Mouse (Mus musculus): ENCODE measurements at regions not wholly inside any gene's neighbourhood (a gene's known extent, or its start where the extent isn't known, plus 50 kb on each side); places are given as distances from the start of the nearest gene placed in this dataset.
A peak's percentile ranks its signal among the peaks of the same experiment; 100 is the strongest.

DNA sequence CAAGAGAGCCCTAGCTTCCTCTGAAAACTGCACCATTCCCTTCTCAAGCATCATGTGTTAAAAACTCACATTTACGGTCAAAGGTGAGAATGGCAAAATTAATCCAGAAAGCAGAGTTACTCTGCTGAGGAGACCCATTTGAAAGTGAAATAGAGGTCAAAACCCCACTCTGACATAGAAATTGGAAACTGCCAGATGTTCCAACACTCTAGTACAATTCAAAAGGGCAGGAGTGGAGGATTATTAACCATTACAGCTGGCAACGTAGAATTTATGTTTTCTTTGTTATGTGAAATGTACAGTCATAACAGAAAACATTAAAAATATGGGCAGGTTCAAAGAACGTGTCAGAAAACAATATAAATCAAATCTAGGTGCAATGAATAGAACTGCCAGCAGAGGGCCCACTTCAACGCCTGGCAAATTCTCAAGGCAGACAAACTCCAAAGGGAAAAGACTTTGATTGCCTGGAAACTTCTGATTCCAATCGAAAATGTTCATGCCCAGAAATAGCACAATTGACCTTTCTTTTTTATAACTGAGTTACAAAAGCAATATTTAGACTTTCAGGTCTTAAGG is 54.2 kb upstream of the Rfpl4b start:
- DNase-seq (ENCODE audit: low spot score), result no peak

DNA sequence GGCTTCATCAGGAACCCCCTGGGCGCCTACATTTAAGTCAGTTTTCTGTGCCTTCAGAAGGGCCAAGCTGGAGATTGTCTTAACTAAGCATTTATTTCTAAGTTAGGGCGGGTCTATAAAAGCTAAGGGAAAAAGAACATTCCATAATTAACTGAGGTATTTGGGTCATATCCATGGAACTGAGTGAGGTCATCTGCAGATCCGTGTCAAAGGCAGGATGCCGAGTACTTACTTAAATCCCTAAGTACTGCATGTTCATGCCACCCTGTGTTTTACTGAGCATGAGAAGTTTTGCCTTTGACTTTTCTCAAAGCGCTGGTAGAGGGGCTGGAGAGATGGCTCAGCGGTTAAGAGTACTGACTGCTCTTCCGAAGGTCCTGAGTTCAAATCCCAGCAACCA is 57.7 kb upstream of the Rfpl4b start:
- no peak for DNase-seq (ENCODE audit: low spot score)

DNA sequence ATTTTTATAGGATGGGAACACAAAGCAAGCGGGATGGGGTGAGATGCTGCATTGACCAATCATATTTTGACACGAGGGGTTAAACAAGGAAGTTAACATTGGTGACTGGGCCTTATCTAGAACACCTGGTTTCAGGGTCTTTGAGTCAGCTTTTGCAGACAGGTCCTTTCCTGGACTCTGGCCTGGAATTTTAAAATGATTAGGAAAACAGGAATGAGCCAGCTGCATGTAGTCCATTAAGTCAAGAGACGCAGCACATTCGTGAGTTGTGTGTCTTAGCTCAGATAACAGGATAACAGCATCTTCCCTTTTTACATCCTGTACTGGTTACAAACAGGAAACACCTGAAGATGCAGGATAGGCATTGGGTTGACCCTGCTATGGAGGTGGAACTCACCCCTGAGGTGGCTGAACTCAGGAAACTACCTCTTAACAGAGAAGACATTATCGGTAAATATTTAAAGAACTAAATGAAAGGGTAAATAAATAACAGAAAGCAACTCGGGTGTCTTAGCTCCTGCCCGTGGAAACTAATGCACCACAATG is 59.1 kb upstream of the Rfpl4b start:
- DNase-seq (ENCODE audit: low spot score), result no peak

DNA sequence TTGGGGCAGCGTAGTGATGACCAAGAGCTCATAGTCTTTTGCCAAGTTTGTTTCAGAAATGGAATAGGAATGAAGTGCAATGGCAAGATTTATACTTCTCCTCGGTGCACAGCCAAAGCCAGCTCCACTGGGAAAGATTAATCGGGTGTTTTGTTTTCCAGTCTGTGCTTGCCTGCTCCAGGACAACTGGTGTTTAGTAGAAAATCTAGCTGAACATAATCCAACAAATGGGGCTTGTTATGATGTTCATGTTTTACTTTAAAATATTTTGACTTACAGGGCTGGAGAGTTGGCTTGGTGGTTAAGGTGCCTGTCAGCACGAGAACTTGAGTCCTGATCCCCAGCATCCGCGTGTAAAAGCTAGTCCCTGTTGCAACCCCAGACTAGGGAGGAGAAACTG is 60.6 kb upstream of the Rfpl4b start:
- no peak for DNase-seq (ENCODE audit: low spot score)

DNA sequence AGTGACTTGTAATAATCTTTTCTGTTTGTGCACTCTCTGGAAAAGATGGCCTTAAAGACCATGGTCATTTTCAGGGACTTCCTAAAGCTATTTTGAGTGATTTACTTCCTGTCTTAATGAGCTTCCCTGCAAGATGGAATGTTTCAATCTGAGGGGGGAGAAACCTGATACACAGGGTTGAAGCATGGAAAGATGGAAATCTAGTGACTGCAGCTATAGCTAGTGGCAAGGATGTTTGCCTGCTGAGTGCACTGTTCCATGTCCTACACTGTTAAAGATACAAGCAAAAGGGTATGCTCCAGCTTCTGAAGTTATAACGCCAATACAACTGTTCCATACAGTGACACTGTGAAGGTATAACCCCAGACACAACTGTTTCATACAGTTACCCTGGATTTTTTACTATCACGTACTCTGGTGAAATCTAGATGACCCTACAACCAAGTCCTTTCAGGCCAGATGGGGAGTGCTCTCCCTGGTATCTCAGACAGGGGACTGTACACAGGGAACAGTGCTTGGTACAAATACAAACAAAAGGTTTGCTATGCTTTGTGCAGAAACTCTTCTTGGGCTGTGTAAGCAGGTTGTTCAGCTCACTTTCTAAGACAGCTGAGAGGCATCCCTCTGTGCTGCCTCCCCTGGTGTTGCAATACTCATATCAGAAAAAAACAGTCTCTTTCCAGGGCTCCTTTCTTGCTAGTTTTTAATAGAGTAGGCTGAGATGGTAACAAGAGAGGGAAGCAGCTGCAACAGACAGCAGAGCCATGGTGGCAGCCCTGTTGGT is 62.4 kb upstream of the Rfpl4b start:
- no peak for DNase-seq (ENCODE audit: low spot score)

DNA sequence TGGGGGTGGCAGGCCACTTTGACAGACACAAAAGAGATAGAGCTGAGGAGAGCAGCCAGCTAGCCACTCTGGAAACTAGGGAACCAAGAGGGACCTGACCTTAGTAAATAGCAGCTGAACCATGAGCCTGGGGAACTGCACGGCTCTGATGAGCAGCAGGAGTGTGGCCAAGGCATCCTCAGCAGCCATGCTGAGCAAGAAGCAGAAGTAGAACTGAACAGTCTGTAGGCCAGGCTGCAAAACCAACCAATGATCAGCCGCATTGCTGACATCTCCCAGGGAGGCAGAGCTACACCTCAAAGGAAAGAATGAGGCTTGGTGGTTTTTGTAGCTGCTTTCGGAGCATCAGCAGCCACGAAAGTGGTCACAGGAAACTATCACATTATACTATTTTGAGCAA is 63.1 kb upstream of the Rfpl4b start:
- no peak for DNase-seq (ENCODE audit: low spot score)

DNA sequence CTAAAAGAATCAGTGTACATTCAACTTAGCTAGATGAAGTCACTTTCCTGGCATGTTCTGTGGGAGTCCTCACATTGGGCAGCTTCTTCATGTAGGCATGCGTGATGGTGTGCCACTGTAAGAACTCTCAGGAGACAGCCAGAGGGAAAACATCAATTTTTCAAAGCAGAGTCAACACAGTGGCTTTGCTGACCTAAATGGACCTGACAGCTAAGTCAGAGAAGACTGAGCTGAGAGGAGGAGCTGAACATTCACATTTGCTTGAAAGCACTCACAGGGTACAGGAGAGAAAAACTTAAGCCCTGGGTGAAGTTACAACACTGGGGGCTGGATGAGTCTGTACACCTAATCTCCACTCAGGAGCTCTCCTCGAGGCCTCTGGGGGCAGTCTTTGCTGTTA is 64.9 kb upstream of the Rfpl4b start:
- no peak for DNase-seq (ENCODE audit: low spot score)

DNA sequence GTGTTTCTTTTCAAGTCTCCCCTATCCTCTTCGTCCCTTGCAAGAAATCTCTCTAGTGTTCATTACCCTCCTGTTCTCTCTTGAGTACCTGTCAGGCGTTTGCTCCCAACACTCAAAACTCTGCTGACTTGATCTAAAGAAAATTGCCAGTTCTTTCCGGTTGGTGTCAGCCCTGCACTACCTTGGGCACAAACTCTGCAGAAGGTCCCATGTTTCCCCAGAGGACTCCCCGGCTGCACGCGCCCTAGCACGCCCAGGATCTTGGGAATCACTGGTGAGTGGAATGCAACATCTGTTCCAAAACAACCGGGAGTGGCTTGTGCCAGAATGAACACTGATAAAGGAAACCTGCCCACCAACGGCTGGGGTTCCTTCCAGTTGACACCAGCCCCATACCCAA is 66.3 kb upstream of the Rfpl4b start:
- no peak for DNase-seq (ENCODE audit: low spot score)

DNA sequence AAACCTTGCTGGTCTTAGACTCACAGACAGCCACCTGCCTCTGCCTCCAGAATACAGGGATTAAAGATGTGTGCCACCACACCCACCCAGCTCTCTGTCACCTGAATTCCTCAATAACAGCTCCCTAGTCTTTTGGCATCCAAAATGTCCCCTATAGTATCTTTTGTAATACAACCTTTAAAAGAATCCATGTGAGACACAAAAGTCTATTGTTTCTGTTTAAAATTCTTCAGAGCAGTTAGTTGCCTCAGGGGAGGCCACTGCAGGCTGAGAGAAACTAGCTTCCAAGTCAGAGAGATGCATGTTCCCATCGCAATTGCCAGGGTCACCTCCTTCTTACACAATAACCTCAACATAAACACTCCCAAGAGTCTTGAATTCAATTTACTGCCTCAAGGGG is 70.6 kb upstream of the Lama4 start:
- DNase-seq (ENCODE audit: low spot score), result no peak

DNA sequence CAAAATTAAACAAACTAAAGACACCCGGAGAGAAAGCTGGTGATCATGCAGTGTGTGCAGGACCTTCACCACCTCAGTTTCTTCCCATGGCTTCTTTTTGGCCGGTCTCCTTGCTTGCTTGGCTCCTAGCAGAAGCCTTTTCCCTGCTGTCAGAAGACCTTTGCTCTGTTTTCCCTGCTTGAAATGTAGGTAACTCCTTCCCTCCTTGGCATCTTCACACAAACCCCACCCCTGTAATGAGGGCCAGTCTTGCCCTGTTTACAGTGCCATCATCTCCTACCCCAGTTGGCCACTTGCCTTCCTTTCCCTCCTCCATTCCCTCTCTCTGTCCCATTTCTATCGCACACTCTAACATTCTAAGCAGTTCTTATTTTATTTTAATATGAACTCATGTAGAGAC is 69.7 kb upstream of the Lama4 start:
- DNase-seq (ENCODE audit: low spot score), result no peak

DNA sequence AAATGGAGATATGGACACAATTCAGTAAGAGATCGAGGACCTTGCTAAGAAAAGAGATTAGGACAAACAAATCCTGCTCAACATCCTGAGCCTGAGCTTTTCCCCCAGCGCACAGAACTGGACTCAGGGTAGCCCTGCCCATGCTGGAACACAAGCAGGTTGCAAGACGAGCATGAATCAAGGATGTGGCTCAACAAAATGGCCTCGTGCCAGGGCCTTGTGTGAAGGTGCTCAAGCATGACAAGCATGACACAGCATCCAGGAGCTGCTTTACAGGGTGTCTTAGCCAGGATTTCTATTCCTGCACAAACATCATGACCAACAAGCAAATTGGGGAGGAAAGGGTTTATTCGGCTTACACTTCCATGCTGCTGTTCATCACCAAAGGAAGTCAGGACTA is 67.7 kb upstream of the Lama4 start:
- no peak for DNase-seq (ENCODE audit: low spot score)

DNA sequence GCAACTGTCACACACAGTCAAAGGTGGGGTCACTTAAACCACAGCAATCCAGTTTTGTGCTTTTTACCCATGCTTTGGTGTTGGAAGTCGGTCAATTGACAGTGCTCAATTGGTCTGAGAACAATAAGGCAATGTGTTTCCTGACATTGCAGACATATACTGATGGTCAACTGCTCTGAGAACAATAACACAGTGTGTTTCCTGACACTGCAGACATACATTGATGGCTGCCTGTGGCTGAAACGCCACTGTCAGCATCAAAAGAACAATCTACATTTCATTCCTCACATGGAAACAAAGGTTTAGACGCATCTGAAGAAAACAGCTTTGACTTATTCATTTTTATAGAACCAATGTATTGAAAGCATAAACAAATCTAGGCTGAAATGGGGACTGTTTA is 59.2 kb upstream of the Lama4 start:
- DNase-seq (ENCODE audit: low spot score), result no peak

DNA sequence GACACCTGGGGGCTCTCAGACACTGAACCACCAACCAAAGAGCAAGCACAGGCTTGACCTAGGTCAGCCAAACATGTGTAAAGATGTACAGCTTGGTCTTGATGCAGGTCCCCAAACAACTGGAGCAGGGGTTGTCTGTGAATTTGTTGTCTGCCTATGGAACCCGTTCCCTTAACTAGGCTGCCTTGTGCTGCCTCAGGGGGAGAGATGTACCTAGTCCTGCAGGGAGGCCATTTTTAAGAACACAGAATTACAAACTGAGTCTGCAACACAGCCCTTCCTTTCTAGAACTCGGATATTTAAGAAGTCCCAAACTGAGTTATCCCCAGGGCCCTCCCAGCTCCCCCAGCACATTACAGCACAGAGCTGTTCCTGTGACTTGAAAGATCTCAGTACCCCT is 57.5 kb upstream of the Lama4 start:
- no peak for DNase-seq (ENCODE audit: low spot score)

DNA sequence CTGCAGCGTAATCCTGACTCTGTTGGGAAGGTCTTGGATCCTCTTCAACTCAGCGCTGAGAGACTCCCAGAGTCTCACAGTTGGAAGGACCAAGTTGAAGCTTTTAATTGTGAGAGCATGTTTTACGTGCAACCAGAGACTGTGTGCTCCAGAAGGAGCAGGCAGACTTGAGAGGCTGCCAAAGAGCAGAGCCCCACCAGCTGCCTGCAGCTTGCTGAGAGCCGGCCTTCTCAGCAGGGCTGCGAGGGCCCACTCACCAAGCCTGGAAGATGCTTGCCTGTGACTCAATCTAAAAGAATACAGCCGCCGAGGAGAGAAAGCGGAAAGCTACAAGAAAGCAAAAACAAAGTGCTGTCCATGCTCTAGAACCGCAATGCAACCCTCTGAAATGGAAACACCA is 57.0 kb upstream of the Lama4 start:
- peak; percentile 18 for DNase-seq (ENCODE audit: low spot score)

DNA sequence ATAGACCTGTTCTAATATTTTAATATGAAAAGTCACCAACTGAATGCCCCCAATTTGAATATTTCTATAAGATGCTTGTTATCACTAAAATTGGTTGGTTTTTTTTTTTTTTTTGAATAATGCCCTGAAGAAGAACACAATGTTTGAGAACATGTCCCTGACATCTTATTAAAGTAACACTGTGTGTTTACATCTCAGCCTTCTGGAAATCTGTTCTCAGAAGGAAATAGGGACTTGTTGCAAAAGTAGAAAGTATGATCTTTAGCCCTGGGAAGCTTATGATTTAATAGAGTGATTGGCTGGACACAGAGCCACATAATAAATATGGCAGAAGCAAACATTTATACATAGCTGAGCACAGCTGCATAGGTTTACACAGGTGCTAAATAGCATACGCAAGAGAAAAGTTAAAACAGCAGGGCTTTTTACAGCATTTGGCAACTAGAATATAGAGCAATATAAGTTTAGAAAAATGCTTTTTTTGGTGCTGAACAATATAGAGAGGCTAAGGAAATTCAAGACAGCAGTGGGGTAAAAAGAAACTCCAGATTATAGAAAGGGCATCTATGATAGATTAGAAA is 56.1 kb upstream of the Lama4 start:
- no peak for DNase-seq (ENCODE audit: low spot score)

DNA sequence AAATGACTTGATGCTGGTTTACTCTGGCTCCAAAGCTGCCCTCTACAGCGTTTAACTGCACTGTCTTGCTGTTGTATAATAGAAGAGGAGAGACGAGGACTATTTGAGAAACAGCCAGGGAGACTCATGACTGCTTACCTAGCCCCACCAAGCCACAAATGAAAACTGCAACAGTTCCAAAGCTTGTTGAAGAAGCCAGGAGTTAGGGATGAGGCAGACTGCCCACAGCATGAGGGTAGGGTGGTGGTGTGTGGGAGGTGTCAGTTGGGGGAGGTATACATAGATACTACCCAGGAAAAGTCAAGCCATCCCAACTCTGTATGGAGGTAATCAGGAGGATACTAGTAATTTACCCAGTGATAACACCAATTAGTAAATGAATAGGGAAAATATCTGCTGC is 55.5 kb upstream of the Lama4 start:
- no peak for DNase-seq (ENCODE audit: low spot score)

DNA sequence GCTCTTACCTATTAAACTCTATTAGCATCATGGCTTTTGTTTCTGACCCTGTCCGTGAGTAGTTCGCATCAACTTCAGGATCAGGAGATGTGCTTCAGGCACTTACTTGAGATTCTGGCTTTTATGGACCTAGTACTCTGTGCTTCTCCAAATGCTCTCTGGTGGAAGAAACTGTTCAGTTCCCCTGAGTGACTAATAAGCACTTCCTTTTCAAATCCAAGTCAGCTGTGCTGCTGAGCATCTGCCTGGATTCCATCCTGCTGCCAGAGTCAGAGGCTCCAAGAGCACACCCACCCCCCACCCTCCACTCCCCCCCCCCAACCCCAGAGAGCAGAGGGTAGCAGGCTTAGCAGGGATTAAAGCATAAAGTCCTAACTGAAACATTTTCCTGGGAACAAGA is 52.3 kb upstream of the Lama4 start:
- DNase-seq (ENCODE audit: low spot score), result peak; percentile 9

Measured in yolk sac, embryonic 10.5 days (tissue).